Mouse (Mus musculus) adrenal gland (tissue): ENCODE data around the gene Tkt.
"Not testable (repeated sequence)": the region's sequence is repeated elsewhere in the genome, so short reads cannot be mapped to it uniquely, and the experiment has no call there.

Experiments
- intact Hi-C: fragments of 180-260 bp; cut with DNase I; formaldehyde crosslinking; loops from one replicate; pipeline ENCODE4 v1.15.1; 2025

Tkt gene

DNA sequence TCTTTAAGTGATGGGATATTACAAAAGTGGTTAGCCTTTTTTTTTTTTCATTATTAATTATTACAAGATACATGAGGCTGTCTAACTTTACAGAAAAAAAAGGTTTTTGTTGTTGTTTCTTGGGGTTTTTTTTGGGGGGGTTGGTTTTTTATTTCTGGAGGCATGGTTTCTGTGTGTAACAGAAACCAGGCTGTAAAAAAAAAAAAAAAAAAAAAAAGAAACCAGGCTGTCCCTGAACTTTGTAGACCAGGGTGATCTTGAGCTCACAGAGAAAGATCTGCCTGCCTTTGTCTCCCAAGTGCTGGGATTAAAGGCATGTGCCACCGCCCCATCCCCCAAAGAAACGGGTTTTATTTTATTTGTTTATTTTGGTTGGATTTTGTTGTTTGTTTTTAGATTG is 3.8 kb downstream of the Tkt start:
- intact Hi-C loops: no loop called here

DNA sequence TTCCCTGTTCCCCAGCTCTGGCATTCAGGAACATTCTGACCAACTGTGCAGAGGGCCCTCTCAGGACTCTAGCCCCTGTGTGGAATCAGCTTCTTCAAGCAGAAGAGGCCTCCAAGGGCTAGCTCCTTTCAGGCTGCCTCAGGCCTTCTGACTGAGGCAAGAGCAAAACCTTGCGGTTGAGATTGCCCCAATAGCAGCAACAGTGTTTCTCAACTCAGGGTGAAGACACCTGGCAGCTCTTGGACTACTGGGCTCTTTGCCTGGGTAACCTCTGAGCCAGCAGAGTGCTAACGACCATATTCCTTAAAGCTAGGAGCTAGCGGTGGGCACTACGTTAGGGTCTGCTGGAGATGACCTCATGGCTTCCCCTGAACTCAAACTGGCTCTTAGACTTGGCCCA is 5.0 kb downstream of the Tkt start:
- intact Hi-C loops: no loop called here

DNA sequence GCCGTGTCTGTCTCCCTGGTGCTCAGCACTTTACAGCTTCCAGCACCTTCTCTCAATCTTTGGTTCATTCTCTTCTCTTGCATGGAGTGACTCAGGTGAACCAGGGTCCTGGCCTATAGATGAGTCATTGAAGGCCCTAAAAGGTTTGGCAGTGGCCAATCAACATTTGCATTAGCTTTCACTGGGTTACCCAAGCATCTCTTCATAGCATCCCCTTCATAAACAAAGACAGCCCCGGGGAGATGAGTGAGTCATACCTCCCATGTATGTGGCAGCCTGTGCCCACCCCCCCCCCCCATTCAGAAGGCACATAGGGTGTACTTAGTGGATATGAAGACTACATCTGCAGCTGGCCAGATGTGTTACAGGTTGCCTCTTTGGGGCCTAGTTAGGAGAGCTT is 8.5 kb downstream of the Tkt start:
- intact Hi-C loops: no loop called here

DNA sequence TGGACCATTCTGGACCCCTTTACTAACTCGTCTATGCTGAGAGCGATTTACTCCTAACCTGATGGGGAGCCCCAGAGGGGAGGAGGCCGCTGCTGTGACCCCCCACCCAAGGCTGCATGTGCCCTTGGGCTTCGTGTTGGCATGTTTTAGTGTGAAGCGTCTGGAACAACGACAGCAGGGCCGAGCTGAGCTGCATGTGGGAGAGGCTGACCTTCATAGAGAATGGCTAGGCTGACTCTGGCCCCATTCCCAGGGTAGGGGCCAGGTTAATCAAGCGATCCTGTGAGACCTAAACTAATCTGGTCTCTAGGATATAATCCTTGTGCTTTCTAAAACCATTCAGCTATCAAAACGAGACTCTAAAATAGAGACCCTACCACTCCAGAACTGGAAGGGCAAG is 9.6 kb downstream of the Tkt start:
- intact Hi-C loops: no loop called here

DNA sequence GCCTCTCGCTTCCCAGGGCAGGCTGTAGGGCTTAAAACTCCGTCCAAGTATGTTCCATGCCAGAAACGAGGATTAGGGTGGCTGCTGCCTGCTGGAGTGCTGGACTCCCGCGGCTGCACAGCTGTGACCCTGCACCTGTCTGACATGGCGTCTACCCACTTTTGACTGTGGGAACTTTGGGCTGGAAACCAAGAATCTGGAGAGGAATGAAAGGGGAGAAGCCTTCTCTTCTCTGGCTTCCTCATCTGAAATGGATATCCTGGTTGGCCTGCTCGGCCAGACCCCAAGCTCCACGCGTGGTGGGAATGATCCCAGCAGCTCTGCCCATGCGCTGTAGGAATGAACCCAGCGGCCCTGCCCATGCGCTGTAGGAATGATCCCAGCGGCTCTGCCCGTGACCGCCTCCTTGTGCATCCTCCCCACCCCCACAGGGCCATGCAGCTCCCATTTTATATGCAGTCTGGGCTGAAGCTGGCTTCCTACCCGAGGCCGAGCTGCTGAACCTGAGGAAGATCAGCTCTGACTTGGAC is 11.2 kb downstream of the Tkt start:
- intact Hi-C loops: no loop called here

DNA sequence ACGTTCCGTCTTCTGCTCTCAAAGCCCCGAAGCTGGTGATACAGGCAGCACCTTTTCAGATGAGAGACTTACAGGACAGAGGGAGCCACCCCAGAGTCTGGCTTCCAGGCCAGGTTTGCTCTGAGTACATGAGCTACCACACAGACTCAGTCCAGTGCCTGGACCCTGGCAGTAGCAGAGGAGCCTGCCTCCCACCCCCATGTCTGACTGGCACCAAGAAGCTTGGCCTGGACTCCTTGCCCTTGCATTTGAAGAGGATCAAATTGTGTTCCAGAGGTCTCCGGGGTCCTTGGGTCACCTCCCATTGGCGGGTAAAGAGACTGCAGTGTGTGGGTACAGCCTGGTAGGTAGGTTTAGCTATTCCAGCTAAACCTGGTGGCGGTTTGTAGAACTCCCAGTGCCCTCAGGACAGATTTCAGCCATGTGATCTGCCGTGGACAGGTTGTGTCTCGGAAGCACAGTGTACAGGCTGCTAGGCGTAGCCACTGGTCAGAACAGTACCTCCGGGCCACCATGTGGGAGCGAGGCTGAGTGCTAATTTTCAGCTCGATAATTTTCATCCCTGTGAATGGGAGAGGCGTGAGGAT is 12.7 kb downstream of the Tkt start:
- intact Hi-C loops: no loop called here

DNA sequence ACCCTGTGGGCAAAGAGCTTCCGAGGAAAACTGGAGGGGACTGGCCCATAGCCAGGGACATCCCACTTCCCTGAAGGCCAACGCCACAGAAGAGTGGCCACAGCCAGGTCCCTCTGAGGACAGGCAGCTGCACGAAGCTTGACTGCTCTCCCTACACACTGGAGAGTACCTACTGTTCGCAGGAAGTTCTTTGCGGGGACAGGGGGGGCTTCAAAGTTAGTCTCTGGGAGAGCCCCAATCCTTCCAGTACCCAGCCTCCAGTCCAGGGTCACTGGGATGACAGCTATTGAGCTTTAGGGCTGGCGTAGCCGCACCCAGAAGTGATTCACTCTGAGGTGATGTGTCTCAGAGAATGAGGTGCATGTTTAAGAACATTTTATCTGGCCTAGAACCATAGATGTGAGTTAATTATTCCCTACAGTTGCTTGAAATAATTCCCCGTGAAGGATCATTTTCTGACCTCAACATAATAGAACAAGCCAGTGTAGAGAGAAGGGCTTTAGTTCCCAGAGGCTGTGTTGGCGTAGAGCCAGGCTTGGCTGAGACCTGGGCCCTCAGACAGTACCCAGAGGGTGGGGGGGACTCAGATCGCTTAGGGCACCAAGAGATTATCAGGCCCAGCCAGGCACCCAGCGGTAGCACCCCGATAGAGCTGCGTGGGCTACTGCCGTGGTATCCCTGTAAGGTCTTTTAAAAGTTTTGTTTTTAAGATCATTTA is 13.5 kb downstream of the Tkt start:
- intact Hi-C loops: no loop called here

DNA sequence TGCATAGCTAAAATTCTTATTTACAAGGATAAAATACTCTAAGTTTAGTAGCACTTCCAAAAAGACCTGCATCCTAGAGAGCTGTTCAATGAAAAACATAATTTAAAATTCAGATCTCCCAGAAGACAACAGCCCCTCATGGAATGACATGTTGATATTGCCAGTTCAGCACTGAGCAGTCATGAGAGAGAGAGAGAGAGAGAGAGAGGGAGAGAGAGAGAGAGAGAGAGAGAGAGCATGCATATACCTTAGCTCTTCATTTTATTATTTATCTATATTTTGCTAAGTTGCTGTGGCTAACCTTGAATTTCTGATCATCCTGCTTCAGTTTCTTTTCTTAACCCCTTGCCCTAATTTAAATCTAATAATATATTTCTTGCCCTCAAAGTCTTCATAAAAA is 14.2 kb downstream of the Tkt start:
- intact Hi-C loops: no loop called here

DNA sequence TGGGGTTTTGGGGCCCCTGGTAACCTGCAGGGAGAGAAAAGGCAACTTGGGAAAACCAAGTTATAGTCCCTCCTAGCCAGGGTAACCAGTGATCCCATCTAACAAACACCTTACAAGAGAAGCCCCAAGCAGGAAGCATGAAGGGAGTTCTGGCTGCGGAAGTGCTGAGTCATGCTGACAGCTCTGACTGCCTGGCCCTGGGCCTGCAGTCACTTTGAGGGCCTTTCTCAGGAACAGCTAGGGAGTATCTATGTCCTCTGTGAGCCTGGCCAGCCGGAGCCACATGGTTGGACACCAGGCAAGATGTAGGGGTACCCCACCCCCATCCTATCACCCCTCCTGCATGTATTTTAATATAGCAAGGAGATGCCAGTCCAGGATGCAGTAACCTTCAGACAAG is 16.3 kb downstream of the Tkt start:
- intact Hi-C loops: no loop called here

DNA sequence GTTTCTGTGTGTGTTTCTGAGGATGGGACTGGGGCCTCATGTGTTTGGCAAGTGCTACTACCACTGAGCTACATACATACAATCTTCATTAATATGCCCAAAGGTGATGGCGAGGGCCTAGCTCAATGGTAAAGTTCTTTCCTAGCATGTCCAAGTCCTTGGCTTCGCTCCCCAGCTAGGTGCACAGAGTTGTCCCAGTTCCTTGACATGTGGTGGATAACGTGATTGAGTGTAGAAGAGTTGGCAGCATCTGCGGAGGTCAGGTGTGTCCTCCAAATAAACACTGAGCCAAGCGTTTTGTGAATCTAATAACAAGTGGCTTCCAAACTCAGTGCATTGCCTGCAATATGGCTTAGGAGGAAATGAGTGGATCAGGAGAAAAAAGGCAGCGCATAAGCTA is 18.2 kb downstream of the Tkt start:
- intact Hi-C loops: no loop called here

DNA sequence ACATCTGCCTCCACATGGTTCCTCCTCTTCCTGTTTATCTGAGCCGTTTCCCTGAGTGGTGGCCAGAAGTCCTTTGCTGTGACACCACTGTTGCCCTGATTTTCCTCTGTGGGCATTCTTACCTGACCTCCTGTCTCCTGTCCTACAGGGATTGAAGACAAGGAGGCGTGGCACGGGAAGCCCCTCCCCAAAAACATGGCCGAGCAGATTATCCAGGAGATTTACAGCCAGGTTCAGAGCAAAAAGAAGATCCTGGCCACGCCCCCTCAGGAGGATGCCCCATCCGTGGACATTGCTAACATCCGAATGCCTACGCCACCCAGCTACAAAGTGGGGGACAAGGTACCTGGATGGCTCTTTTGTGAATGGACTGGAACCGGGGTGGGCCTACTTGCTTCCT is 19.9 kb downstream of the Tkt start:
- intact Hi-C loops: no loop called here

DNA sequence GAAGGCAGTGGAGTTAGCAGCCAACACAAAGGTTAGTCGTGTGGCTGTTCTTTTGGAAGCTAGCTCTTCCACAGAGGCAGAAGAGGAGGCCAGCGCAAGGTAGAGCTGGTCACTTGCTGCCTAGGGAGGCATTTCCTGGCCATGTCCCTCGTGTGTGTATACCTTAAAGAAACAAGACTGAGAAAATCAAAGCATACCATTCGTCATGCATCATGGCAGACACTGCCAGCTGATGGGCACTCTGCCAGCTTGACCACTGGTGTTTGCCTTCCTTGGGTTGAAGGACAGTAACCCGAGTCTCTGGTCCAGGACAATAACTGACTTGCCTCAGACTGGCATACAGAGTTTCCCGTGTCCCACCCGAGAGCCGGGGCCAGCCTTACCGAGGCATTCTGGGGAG is 22.1 kb downstream of the Tkt start:
- intact Hi-C loops: no loop called here

DNA sequence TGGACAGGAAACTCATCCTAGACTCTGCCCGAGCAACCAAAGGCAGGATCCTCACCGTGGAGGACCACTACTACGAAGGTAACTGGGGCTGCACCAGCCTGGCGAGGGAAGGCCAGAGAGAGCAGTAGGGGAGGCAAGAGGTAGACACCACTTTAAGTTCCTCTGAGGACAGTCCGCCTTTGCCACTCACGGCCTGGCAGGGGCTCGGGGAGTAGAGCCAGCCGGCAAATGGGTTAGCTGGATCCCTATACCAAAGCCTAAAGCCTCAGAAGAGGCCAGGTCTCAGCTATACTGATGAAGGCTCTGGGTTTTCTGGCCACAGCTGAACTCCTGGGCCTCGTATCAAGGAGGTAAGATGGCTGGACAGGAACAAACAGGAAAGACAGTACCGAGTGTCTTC is 24.1 kb downstream of the Tkt start:
- intact Hi-C loops: no loop called here

DNA sequence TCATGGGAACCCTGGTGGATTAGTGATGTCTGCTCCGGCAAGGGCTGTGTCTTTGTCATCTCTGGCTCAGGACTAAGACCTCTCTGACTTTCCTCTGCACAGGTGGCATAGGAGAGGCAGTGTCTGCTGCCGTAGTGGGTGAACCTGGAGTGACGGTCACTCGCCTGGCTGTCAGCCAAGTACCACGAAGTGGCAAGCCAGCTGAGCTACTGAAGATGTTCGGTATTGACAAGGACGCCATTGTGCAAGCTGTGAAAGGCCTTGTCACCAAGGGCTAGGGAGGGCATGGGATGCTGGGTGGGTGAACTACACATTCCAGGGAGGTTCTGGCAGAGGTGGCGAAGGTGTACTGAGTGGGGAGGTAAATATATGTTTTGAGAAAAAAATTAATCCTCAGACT is 25.1 kb downstream of the Tkt start:
- intact Hi-C loops: no loop called here

DNA sequence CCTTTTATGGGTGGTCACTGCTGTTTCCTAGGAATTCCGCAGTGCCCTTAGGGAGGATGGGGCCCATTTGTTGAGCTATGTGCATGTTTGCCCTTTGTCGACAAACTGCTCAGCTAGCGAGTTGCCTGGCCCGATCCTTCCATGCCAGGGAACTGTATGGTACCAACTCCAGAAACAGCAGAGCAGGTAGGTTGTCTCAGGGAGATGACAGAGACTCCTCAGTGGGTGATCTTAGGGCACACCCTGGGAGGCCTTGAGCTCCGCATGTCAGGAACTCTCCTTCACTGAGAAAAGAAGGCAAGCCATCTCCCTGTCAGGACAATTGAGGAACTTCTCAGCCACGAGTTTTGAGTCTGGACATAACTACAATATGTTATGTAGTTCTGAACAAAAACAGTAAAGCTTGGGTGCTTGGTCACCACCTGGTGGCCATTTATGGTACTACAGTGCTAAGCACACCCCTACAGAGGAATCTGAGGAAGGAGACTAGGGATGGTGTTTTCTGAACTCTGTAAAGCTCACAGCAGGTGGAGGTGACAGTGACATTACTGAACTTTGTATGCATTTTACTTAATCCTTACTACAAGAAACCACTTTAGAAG is 25.9 kb downstream of the Tkt start:
- intact Hi-C loops: no loop called here

DNA sequence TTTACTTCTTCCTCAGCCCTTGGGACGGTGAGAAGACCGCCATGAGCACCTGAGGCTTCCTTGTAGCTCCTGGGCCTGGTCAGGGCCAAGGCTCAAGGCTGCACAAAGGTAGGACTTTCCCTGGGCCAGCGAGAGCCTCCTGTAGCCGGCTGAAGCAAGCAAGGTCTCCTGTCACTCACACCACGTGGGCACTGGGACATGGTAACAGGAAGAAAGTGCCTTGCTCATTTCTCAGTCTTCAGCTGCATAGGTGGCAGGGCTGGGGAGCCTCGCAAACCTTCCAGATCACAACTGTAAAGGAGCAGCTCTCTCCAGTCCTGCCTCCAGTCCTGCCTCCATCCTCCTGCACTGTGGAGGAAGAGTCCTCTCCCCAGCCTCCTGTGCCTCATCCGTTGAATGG is 27.6 kb downstream of the Tkt start:
- intact Hi-C loops: no loop called here

DNA sequence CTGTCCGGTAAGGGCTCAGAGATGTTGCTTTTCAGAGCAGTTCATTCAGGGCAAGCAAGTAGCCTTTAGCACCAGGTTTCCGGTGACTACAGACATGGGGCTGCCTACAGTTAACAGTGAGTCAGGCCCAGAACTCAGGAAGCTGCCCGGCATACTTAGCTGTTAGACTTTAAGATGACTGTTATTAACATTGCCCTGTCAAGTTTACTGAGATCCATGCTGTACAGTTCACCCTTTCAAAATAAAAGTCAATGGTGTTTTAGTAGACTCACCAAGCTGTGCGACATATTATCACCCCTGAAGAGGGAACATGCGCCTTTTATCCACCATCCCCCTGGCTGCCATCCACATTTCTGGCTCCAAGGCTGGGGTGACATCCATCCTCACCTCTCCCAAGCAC is 28.1 kb downstream of the Tkt start:
- intact Hi-C loops: no loop called here

DNA sequence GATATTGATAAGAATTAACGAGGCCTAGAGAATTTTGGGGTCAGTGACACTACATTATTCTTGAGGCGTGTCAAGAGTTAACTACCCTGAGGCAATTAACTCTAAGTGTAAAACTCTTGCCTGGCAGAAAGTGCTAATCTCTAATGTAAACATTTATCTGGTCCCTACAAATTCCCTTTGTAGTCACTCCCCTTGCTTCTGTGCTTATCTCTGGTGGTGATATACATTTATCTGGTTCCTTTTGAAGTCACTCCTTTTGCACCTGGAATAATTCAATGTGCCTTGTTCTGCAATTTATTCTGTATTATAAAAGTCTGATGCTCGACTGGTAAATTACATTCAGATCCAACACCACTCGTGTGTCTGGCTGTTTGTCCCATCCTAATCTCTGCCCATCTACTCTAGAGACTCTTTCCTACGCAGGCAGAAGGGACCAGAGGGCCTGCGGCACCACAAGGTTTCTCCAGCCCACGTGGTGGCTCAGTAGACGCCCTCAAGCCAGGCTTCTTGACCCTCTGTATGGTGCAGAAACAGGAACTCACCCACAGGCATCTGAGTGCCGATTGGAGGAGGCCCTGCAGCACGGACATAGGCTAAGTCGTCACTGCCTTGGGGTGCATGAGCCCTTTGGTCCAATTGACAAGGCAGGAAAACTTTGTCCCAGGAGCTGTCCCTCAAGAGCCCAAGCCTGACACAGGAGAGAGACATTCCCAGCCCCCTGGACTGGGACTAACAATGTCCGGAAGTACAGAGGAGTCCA is 29.3 kb downstream of the Tkt start:
- intact Hi-C loops: not testable (repeated sequence)

DNA sequence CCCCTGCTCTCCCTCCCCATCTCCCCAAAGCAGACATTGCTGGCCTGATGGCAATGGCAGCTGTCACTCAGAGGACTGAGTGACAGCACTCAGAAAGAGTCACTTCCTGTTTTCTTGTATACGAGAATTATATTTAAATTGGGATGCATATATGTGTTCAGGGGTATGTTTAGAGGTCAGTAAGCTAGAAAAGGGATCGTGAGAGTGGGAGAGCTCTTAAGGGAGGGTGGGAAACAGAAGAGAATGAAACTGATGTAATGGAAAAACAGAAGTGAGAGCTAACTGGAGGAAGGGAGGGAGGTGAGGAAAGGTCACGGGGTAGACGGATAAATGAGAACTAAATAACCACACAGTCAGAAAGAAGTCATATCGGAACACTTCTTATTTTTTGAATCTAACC is 31.0 kb downstream of the Tkt start:
- intact Hi-C loops: no loop called here

DNA sequence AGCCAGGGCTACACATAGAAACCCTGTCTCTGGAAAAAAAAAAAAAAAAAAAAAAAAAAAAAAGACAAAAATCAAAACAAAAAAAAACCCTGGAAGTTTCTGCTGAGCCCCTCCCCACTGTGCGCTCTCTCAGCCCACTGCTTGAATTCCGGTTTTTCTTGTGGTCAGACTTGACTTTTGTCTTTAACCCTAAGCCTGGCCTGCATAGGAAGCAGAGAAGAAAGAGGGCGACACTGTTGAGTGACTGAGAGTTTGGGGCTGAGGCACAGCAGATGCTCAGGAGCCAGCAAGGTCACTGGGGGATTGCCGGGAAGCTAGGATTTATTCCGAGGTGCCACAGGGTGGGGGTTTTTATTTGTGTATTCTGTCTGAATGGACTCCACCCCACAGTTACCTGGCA is 31.7 kb downstream of the Tkt start:
- intact Hi-C loops: no loop called here

DNA sequence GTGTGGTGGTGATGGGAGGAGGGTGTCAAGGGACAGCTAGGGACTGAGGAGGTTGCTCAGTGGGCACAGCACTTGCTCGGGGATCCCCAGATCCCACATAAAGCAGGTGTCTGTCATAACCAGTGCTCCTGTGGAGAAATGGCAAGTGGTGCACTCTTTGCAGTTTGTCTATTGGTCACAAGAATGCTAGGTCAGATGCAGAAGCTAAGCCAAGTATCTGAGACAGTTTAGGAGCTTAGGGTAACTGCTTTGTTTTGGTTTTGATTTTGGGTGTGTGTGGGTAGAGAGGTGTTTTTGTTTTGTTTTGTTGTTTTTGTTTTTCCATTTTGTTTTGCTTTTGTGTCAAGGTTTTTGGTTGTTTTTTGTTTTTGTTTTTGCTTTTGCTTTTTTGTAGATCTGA is 33.1 kb downstream of the Tkt start:
- intact Hi-C loops: no loop called here

DNA sequence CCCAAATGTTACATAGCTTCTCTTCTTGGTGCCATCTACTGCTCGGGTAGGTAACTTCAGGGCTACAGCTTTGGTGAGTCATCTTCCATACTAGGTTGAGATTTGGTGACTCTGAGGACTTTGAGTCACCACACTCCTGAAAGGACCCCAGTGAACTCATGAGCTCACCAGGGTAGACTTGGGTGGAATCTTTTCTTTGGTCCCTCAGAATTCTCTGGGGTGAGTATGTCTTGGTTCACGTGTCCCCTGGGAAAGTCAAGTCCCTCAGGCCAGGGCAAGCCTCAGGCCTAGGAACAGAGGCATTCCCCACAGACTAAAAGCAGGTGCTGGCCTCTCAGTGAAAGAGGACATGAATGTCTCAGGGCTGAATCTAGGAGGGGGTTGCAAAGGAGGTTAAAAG is 35.9 kb downstream of the Tkt start:
- intact Hi-C loops: no loop called here
